Mouse (Mus musculus) urinary bladder, postnatal 10 days (tissue): Measurements from ENCODE around the gene Adcy9.
"Not testable (repeated sequence)": the region's sequence is repeated elsewhere in the genome, so short reads cannot be mapped to it uniquely, and the experiment has no call there.

Source experiments
- DNase-seq: peaks from one replicate; pipeline ENCODE4 v3.0.0; 2022; ENCODE audit warnings: low spot score

Adcy9 gene

DNA sequence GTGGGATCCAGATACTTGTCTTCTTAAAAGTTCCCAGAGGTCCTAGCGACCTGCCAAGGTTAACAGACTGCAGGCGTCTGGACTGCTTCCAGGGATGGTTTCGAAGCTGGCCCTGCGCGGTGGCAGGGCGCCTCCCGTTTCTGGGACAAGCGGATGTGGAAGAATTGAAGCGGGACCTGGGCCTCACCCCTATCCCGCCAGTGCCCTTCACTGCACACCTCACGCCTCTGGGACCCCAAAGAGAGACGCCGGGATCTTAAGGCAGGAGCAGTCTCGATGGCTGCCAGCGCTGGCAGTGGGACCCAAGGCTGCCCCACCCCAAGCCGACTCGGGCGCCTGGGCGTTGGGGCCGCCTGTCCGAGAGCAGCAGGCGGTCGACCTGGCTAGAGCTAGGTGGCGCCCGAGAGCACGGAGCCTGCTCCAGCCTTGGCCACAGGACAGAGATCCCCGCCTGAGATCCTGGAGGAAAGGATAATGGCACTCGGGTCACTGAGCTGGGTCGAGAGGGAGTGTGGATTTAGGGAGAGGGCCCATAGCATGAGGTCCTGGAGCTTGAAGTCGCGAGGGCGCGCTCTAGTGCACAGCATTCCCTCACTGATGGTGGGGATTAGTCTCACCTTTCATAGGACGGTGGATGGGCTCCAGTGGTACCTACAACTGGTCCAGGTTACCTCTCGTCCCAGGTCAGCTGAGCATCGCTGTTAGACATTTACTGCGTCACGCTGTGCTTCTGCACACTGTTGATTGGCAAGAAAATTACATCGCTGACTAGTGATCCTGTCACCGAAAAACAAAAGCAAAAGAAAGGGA, 152.2 kb downstream of the Adcy9 start:
- peak; percentile 54 for DNase-seq

DNA sequence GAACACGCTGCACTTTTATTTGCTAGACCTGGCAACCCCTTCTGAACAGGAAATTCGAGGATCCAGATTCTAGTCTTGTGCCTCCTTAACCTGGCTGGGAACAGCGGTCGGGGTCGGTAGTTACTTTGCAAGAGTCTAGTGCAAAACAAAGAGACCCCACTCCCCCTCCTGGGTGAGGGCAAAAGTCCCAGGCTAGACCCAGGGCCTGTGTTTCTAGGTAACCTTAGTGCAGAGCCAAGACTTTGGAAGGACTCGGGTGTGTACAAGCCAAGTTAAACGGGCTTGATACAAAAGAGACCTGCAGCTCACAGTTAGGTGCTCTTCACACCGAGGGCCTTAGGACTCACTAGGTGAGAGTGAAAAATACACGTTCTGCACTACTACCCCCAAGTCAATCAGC, 152.8 kb downstream of the Adcy9 start:
- no peak for DNase-seq

DNA sequence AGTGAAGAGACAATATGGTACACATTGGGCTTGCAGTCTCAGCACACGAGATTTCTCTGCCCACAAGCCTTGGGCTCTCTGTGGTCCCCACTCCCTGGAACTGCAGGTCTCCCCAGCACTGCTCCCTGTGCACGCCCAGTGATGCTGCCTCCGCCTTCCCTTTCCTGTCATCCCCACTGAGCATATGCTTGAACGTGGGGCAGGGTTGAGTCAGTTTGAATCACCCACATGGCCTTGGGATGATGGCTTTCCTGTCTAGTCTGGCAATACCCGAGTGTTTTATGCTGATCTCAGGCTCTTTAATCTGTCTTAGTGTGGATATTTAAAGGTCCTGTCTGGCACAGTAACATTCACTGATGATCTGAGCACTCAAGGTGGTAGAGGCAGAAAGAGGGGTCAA, 154.9 kb downstream of the Adcy9 start:
- no peak for DNase-seq

DNA sequence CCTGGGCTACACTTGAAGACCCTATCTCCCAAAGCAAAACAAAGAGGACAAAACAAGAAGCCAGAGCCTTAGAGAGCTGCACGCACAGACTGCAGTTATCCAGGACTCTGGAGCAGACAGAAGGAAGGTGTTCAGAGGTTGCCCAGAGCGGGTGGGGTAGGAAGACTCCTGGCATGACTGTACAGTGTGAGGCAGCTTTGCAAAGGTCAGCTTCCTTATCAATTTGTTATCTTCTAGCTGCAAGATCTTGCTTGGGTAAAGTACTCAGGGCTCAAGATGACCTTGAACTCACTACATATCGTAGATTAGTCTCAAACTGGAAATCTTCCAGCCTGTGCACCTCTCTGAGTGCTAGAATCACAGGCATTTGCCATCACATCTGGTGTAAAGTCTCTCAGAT, 156.8 kb downstream of the Adcy9 start:
- DNase-seq: no peak

GRCm38 (mm10) chr16:4257546-4257945, 162.8 kb downstream of the Adcy9 start:
- no peak for DNase-seq

GRCm38 (mm10) chr16:4248791-4249190, 171.5 kb downstream of the Adcy9 start:
- DNase-seq: no peak

DNA sequence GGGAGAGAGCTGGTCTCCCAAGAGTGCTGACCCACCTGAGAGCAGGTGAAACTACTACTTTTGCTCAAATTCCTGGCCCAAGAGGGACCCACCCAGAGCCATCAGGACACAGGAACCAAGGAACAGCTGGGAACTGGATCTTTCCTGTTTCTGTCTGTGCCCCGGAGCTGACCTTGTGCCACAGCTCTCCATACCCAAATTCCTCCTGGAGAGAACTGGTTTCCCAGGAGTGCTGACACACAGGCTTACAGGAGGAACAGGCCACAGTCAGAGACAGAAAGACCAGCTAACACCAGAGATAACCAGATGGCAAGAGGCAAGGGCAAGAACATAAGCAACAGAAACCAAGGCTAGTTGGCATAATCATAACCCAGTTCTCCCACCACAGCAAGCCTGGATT, 175.1 kb downstream of the Adcy9 start:
- not testable (repeated sequence) for DNase-seq
